Mouse (Mus musculus): ENCODE results near the gene Med22.

DNA sequence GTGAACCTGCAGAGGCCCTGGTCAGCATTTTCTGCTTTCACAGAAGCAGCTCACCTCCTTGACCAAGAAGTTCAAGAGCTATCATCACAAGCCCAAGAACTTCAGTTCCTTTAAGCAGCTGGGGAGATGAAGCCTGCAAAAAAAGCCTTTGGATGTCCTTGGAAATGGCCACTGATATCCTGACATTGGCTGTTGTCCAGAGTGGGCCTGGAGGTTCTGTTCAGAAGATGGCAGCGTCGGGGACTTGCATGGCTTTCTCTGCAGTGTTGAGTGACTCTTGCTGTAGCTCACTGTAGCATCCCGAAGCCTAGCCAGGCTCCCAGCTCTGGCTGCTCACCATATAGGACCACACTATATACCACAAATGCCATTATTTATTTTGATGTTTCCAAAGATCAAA lies 9.2 kb upstream of the Med22 start:
- TF ChIP-seq USF1 (IDR thresholded peaks at IDR 0.05; ENCODE audit: low read depth) (no peak), POLR2A (IDR thresholded peaks at IDR 0.05; ENCODE audit: insufficient read length, low read depth) (no peak), MAX (IDR thresholded peaks at IDR 0.05; ENCODE audit: low read depth) (no peak), TCF12 (IDR thresholded peaks at IDR 0.05; ENCODE audit: insufficient read depth, poor library complexity, severe bottlenecking) (no peak), REST (IDR thresholded peaks at IDR 0.05; ENCODE audit: insufficient read depth, insufficient read length) (no peak), E2F4 (IDR thresholded peaks at IDR 0.05; ENCODE audit: insufficient read depth) (no peak), MYOG (IDR thresholded peaks at IDR 0.05; ENCODE audit: control insufficient read depth in 1 of 3, insufficient read depth in 1 of 3, insufficient read length in 2 of 3, low read depth in 2 of 3) (no peak)
